Mouse (Mus musculus): ENCODE results near the gene Llgl2.
A peak's percentile ranks its signal among the peaks of the same experiment; 100 is the strongest.

Llgl2 gene

DNA sequence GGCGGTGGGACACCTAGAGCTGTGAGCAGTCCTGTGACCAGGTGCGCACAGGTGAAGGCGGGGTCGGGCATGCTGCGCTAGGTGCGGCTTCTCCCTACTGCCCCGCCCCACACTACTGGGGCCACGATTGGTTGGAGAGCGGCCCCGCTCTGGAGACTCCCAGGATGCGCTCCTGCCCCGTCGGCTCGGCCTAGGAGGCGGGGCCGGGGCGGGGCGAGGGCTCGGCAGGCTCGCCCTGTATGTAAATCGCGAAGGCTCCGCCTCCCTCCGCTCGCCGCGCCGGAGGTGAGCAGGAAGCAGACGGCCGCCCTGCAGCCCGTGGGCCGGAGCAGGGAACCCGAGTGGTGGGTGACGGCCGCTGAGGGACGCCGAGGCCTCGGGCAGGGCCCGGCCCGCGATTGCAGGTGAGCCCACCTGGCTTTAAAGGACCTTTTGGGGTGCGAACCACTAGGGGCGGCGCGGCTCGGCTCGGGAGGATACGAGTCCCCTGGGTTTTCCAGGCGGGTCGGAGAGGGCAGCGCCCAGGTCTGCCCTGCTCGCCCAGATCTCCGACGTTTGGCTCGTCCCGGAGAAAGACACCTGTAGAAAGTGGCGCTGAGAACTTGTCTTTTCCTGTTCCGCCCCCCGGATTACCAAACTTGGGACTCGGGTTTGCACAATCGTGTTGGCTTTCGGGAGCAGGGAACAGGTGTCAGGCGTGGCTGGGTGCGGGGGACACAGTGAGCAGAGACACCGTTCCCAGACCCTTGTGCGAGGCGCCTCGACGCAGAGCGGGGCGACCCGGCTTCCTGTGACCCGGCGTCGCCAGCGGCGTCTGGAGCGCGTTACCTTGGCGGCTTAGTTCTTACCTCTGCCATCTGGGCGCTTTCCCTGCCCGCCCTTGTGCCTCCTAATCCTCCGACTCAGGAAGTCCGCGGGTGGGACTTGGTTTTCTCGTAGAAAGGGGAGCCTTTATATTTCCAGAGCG, at the start of gene Llgl2:
Llgl2 (plus strand) TSS at position 276 of the 967 bp plus-strand sequence.
- TF ChIP-seq GATA4 (IDR thresholded peaks at IDR 0.05; ENCODE audit: insufficient replicate concordance, low read length): no peak

- no peak for TF ChIP-seq GATA4 (IDR thresholded peaks at IDR 0.05; ENCODE audit: insufficient replicate concordance, low read length)
Measured at GRCm38 (mm10) chr11:115774653-115775052, 49.2 kb upstream of the Llgl2 start.

- no peak for TF ChIP-seq GATA4 (IDR thresholded peaks at IDR 0.05; ENCODE audit: insufficient replicate concordance, low read length)
Measured at GRCm38 (mm10) chr11:115775821-115776665, 47.8 kb upstream of the Llgl2 start.

DNA sequence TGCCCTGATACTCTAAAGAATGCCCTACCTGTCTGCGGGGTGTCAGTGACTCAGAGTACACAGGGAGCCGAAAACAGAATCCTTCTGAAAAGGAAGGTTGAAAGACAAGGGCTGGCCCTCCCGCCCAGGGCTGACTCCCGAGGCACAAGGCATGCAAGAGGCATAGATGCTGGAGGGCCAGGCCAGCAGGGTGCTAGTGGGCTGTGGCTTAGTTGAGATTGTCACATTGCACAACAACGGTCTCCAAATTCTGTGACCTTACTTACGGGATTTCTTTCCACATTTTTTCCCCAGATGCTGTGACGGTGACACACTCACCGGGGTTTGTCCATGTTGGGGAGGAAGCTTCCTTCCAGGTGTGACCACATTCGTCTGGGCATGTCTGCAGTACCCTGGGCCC, 46.9 kb upstream of the Llgl2 start:
- TF ChIP-seq GATA4 (IDR thresholded peaks at IDR 0.05; ENCODE audit: insufficient replicate concordance, low read length): no peak

DNA sequence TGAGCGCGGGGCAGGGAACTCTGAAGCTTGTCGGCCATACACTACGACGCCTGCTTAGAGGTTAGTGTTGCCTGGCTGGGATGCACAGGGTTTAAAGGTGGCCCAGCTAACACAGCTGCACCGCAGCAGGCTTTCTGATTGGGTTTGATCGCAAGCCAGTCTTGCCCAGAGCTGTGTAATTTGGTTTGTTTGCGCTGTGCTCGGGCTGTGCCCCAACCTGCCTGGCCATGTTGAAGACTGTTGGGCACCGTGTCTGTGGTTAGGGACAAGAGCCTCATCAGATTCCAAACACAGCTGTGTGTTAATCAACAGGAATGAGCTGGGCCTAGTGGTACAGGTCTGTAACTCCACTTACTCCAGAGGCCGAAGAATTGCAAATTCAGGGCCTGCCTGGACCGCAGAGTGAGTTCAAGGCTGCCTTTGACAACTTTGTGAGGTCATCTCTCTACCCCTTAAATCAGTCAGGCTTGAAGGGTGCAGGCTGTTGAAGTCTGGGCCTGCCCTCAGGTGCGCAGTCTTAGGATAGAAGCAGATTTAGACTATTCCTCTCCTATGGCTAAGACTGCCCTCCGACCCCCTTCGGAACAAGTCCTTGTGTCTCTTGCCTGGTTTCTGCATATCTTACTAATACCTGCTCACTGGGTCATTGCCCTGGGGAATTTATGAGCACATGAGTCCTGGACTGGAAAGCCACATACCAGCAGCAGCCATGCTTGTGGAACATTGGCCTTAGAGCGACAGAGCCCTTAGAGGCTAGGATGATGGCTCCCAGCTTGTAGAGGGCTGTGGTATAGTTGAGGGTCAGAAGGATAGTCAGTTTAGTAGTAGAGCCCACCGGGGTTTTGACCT, 46.1 kb upstream of the Llgl2 start:
- TF ChIP-seq GATA4 (IDR thresholded peaks at IDR 0.05; ENCODE audit: insufficient replicate concordance, low read length): no peak

DNA sequence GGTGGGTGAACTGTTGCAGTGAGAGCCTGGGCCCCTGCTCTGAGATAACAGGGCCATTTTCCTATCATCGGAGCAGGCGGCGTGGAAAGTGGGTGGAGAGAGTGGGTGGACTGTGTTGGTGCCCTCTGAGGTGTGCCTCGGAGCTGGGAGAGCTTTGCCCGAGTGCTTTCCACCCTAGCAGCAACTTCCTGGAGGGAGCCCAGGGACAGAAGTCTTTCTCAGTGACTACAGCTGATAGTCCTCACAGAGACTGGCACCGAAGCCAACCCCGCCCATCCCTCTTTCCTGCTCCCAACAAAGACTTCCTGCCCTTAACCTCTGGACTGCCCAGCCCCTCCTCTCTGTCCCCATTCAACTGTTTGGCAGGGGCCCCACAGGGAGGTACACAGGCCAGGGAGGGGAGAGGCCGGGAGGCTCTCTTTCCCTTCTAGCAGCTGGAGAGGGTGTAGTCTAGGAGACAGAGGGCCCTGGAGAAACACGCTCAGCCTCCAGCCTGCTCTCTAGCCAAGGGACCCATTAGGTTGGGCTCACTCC, 44.7 kb upstream of the Llgl2 start:
- peak; percentile 87; the same call in 1 of the 2 replicates for TF ChIP-seq GATA4 (IDR thresholded peaks at IDR 0.05; ENCODE audit: insufficient replicate concordance, low read length)

GRCm38 (mm10) chr11:115780141-115781070, 43.4 kb upstream of the Llgl2 start:
- no peak for TF ChIP-seq GATA4 (IDR thresholded peaks at IDR 0.05; ENCODE audit: insufficient replicate concordance, low read length)

DNA sequence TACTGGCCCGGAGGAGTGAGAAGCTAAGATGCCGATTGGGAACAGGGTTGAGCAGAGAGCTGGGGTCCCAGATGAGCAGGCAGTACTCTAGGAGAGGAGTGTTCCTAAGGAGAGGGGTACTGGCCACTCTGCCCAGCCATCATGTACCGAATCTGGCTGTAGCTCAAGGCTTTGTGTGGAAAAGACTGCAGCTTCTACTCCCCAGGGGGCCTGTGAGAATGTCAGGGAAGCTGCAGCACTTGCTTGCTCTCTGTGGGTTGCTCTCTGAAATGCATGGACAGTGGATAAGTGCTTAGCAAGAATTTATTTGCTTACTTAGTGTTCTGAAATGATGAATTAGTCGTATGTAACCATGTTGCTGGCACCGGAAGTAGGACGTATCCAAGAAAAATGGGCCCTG, 37.4 kb upstream of the Llgl2 start:
- TF ChIP-seq GATA4 (IDR thresholded peaks at IDR 0.05; ENCODE audit: insufficient replicate concordance, low read length): no peak

DNA sequence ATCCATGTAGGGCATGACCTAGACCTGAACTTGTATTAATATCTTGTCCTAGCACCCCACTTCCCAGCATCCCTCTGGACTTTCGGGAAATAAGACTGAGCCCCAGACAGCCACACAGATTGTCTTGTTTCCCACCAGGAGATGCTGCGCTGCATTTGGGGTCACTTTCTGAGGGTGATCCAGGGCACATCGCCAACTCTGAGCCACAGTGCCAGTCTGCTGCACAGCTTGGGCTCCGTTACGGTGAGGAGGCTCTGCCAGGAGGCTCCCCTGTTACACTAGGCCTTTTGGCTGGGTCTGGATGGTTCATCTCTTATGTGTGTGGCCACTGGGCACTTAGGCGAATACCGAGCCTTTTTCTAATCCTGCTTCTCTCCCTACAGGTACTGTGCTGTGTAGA, 34.1 kb upstream of the Llgl2 start:
- no peak for TF ChIP-seq GATA4 (IDR thresholded peaks at IDR 0.05; ENCODE audit: insufficient replicate concordance, low read length)

- no peak for TF ChIP-seq GATA4 (IDR thresholded peaks at IDR 0.05; ENCODE audit: insufficient replicate concordance, low read length)
Measured at GRCm38 (mm10) chr11:115791919-115792318, 31.9 kb upstream of the Llgl2 start.

- no peak for TF ChIP-seq GATA4 (IDR thresholded peaks at IDR 0.05; ENCODE audit: insufficient replicate concordance, low read length)
Measured at GRCm38 (mm10) chr11:115792353-115792752, 31.5 kb upstream of the Llgl2 start.

DNA sequence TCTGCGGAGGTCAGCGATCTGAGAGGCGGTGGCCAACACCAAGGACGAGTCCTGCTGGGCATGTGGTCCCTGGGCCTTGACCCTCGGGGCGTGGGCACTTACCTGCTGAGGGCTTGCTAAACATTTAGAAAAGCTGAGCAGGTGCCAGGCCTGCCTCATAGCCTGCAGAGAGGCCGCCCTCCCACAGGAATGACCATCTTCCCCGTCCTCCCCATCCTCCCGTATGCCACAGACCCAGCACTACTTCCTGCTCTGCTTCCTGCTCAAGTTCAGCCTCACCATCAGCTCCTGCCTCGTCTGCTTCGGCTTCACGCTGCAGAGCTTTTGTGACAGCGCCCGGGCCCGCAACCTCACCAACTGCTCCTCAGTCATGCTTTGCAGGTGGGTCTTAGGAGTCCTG, 27.0 kb upstream of the Llgl2 start:
- TF ChIP-seq GATA4 (IDR thresholded peaks at IDR 0.05; ENCODE audit: insufficient replicate concordance, low read length): no peak

- TF ChIP-seq GATA4 (IDR thresholded peaks at IDR 0.05; ENCODE audit: insufficient replicate concordance, low read length): no peak
Measured at GRCm38 (mm10) chr11:115797665-115798064, 26.2 kb upstream of the Llgl2 start.

- TF ChIP-seq GATA4 (IDR thresholded peaks at IDR 0.05; ENCODE audit: insufficient replicate concordance, low read length): no peak
Measured at GRCm38 (mm10) chr11:115800981-115801380, 22.9 kb upstream of the Llgl2 start.
